Mouse (Mus musculus): ENCODE results near the gene Slc22a3. TPM values are rescaled to one million over a fixed set of nuclear protein-coding genes. Genes with fewer than 3 reads are reported as not detected.

Slc22a3 gene
- polyA plus RNA-seq, 1 experiment from 2014 or later: 0.30 TPM

DNA sequence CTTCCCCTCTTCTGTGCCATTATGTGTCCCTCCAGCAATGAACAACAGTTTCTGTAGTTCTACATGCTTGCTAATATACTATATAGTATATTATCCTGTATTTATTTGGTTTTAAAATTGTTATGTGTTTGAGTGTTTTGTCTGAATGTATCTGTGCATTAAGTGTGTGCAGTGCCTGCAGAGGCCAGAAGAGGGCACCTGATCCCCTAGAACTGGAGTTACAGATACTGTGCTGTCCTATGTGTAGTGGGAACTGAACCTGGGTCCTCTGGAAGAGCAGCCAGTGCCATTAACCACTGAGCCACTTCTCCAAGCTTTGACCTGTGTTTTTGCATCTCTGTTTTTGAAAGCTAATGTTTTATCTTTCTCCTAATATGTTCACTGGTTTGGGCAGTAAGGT lies 46.3 kb downstream of the Slc22a3 start:
- no peak for ATAC-seq (ENCODE audit: low FRiP score, low read depth)
- Histone ChIP-seq H3K9me3 (no peaks in the 10 kb centered on the region), H3K4me3 (no peak overlapping the region), H3K27me3 (replicated peaks) (no peaks in the 10 kb centered on the region), H3K36me3 (no peaks in the 10 kb centered on the region), H3K9ac (no peak overlapping the region), H3K4me2 (replicated peaks) (no peak overlapping the region), H3K27ac (no peak overlapping the region), H3K4me1 (no peaks in the 10 kb centered on the region)

DNA sequence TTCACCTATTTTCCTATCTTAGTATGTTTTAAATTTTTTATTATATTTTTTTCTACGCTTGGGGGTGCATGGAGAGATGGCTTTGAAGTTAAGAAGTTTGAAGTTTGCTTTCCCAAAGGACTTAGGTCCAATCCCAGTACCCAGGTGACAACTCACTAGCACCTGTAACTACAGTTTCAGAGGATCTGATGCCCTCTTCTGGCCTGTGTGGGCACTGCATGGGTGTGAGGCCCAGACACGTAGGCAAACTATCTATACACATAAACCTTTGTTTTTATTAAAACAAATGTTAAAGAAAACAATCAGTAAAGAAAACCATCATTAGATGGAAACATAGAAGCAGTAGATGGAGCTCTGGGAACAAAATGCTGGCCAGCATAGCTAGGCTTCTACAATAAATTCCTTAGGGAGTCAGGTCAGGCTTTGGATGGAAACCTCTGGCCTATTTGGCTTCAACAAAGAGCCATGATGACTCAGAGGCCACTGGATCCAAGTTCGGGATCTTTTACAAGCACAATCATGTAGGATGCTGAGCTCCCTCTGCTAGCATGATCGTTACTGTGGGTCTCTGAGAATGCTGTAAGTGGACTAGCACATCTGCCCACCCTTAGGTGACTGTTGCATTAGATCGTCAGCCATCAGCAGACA lies 52.2 kb downstream of the Slc22a3 start:
- Histone ChIP-seq H3K27ac (no peak overlapping the region), H3K27me3 (replicated peaks) (no peaks in the 10 kb centered on the region), H3K4me2 (replicated peaks) (no peak overlapping the region), H3K9me3 (no peaks in the 10 kb centered on the region), H3K4me1 (no peaks in the 10 kb centered on the region), H3K4me3 (no peak overlapping the region), H3K36me3 (no peaks in the 10 kb centered on the region), H3K9ac (no peak overlapping the region)
- ATAC-seq (ENCODE audit: low FRiP score, low read depth): no peak
- WGBS: 81% methylated on average over 5 of the region's 5 CpGs

DNA sequence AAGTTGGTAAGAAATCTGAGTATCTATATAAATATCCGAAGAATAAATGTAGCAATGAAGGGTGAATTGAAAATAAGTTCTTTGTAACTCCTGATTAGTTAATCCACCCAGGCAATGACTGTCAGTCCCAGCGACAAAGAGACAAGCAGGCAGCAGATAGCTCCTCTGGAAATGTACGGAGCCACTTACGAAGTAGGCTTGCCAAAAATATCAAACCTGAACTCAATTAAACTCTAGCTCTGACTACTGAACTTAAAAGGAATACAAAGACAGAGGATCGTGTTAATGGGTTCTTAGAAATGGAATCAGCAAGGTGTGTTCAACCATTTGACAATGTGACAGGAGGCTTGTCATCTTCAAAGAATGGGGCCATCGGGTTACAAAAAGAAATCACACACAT lies 53.8 kb downstream of the Slc22a3 start:
- no peak for ATAC-seq (ENCODE audit: low FRiP score, low read depth)
- Histone ChIP-seq H3K9ac (no peak overlapping the region), H3K36me3 (no peaks in the 10 kb centered on the region), H3K27ac (no peak overlapping the region), H3K9me3 (no peaks in the 10 kb centered on the region), H3K4me1 (no peaks in the 10 kb centered on the region), H3K4me3 (no peak overlapping the region), H3K27me3 (replicated peaks) (no peaks in the 10 kb centered on the region), H3K4me2 (replicated peaks) (no peak overlapping the region)
- WGBS: 90% methylated on average over 6 of the region's 6 CpGs

DNA sequence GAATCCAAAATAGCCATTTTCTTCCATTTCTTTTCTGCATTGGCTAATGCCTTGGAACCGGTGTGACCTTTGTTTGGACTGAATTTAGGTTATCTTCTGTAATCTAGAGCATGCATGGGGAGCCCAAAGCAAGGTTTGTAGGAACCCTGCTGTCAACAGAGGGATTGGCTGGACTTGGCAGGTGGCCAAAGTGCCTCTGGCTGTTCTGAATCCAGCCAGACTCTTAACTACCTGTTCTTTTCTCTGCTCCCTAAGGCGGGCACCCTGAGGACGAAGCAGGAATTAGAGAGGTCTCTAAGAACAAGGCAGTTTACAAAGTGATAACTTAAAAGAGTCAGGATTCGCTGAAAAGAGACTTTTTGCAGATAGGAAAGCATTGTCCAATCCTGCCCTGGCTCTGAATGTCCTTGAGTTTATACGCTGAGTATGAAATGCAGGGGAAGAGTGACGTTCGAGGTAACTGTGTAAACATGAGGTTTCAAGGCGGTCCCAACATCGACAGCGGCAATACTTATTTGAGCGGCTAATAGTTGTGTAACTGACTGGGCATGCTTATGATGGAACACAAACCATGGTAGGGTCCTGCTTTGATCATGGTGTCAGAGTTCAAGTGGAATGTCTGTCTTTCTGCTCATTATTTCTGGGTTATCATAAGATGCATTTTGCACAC lies 54.5 kb downstream of the Slc22a3 start:
- no peak overlapping the region for H3K4me2 ChIP-seq (replicated peaks)
- no peaks in the 10 kb centered on the region for H3K9me3 ChIP-seq
- H3K27me3 ChIP-seq (replicated peaks): no peaks in the 10 kb centered on the region
- no peaks in the 10 kb centered on the region for H3K36me3 ChIP-seq
- H3K4me1 ChIP-seq: no peaks in the 10 kb centered on the region
- no peak overlapping the region for H3K27ac ChIP-seq
- H3K9ac ChIP-seq: no peak overlapping the region
- 85% methylated on average over 11 of the region's 11 CpGs for WGBS
- H3K4me3 ChIP-seq: no peak overlapping the region
- ATAC-seq (ENCODE audit: low FRiP score, low read depth): no peak

DNA sequence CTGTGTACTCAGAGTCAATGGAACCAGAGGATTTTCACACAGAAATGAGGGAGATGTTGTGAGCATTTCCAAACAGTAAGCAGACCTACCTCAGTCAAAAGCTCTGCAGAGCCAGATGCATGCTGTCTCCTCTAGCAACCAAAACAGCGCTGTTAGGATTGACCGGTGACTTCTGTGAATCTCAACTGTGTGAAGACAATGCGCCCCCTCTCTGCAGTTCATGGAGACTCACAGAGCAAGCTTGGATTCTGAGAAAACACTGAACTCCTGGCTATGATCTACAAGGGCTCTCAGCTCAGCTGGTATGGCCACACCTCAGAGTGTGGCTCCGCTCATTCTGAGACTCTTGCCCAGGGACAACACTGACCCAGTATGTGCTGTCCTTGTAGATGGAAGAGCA lies 56.3 kb downstream of the Slc22a3 start:
- no peak overlapping the region for H3K27ac ChIP-seq
- H3K4me3 ChIP-seq: no peak overlapping the region
- H3K27me3 ChIP-seq (replicated peaks): no peaks in the 10 kb centered on the region
- H3K4me2 ChIP-seq (replicated peaks): no peak overlapping the region
- H3K9me3 ChIP-seq: no peaks in the 10 kb centered on the region
- H3K4me1 ChIP-seq: no peaks in the 10 kb centered on the region
- 53% methylated on average over 4 of the region's 4 CpGs for WGBS
- H3K9ac ChIP-seq: no peak overlapping the region
- ATAC-seq (ENCODE audit: low FRiP score, low read depth): no peak
- H3K36me3 ChIP-seq: no peaks in the 10 kb centered on the region

DNA sequence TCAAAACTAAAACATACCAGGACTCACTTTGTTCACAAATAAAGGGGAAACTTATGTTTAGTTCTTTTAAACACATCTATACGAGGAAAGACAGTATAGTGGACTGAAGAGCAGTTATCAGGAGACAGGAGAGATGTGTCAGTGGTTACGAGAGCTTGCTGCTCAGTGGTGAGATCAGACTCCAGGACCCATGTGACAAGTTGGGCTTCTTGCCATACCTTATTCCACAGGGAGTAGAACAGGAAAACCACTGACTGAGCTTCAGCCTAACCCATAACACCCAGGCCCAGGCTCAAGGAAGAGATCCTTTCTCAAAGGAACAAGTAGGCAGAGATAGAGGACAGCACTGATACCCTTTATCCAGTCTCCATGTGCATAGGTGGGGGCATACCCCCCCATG lies 62.9 kb downstream of the Slc22a3 start:
- no peaks in the 10 kb centered on the region for H3K9me3 ChIP-seq
- no peak overlapping the region for H3K9ac ChIP-seq
- H3K4me3 ChIP-seq: no peak overlapping the region
- no peak overlapping the region for H3K27ac ChIP-seq
- 86% methylated on average over 2 of the region's 2 CpGs for WGBS
- ATAC-seq (ENCODE audit: low FRiP score, low read depth): no peak
- no peaks in the 10 kb centered on the region for H3K36me3 ChIP-seq
- H3K4me1 ChIP-seq: no peaks in the 10 kb centered on the region
- H3K4me2 ChIP-seq (replicated peaks): no peak overlapping the region
- H3K27me3 ChIP-seq (replicated peaks): no peaks in the 10 kb centered on the region

DNA sequence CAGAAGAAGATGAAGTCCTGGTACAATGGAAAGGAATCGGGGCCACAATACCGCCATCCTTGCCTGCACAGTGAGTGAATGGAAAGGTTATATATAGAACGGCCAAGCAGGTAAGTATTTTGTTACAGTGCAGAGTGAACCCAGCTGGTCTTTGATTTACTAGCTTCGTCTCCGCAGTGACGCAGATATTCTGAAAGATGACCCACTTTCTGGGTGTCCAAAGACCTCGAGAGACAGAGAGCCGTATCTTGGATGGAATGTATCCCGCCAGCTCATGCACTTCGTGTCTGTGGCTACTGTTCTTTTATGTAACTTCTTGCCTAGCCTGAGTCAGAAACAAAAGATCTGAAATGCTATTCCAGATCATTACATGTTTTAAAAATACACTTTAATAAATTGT lies 69.7 kb downstream of the Slc22a3 start:
- H3K9ac ChIP-seq: no peak overlapping the region
- H3K4me1 ChIP-seq: no peaks in the 10 kb centered on the region
- no peak overlapping the region for H3K27ac ChIP-seq
- H3K27me3 ChIP-seq (replicated peaks): no peaks in the 10 kb centered on the region
- no peak for ATAC-seq (ENCODE audit: low FRiP score, low read depth)
- no peak overlapping the region for H3K4me3 ChIP-seq
- no peaks in the 10 kb centered on the region for H3K9me3 ChIP-seq
- no peak overlapping the region for H3K4me2 ChIP-seq (replicated peaks)
- WGBS: 89% methylated on average over 10 of the region's 10 CpGs
- H3K36me3 ChIP-seq: no peaks in the 10 kb centered on the region

DNA sequence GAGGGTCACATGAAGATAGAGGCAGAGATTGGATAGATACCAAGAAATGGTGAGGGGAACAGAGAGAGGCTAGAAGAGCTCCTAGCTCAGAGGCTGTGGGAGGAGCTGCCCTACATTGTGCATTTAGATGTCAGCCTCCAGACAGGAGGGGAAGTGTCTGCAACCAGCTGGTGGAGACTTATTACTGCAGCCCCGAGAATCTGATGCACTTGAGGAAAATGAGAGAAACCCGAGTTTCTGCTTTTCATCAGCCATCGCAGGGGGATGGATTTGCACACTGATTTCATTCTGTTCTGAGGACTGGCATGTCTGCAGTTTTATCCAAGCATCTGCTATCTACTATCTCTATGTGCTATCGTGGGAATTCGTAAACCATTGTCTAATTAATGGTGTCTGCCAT lies 75.8 kb downstream of the Slc22a3 start:
- Histone ChIP-seq H3K36me3 (no peaks in the 10 kb centered on the region), H3K4me1 (peaks cover 6% of the 10 kb centered on the region), H3K4me2 (replicated peaks) (no peak overlapping the region), H3K9me3 (no peaks in the 10 kb centered on the region), H3K9ac (no peak overlapping the region), H3K27ac (no peak overlapping the region), H3K4me3 (no peak overlapping the region), H3K27me3 (replicated peaks) (no peaks in the 10 kb centered on the region)
- no peak for ATAC-seq (ENCODE audit: low FRiP score, low read depth)
- 71% methylated on average over 5 of the region's 5 CpGs for WGBS

DNA sequence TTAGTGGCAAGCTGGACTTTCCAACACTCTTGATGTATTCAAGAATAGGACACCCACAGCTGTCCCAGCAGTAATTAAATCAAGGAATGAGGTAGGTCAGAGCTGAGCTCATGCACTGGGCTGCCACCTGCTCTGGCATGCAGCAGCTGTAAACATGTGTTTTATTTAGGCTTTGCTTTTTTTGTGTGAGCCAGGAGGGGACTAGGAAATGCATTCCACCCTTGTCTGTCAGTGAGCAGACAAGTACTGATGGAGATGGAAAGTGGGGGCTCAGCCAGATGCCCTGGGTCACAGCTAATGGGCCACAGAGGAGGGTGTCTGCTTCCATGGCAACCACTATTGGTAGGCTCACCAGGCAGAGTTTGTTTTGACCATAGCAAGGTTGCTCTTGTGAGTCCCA lies 79.1 kb downstream of the Slc22a3 start:
- Histone ChIP-seq H3K27ac (no peak overlapping the region), H3K9me3 (no peaks in the 10 kb centered on the region), H3K27me3 (replicated peaks) (peaks cover 5% of the 10 kb centered on the region; the same call in 1 of the 2 replicates), H3K4me1 (peaks cover 6% of the 10 kb centered on the region), H3K4me2 (replicated peaks) (no peak overlapping the region), H3K9ac (no peak overlapping the region), H3K4me3 (no peak overlapping the region), H3K36me3 (no peaks in the 10 kb centered on the region)
- peak; percentile 53; the same call in 1 of the 2 replicates for ATAC-seq (ENCODE audit: low FRiP score, low read depth)

DNA sequence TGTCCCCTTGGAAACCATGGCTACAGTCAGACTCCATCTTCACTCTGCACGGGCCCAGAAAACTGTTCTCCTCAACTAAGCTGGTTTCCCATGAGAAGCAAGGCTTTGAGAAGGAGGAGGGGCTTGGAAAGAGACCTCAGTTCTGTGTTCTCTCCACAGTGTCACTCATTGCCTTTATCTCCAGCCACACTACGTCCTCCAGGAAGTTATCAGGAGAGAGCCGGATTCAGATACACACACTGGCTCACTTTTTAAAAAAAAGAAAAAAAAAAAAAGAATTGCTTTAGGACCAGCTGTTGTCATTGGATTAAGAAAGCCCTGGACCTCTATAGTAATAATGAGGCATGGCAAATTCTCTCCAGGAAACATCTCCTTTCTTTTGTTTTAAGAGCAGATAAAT lies 80.3 kb downstream of the Slc22a3 start:
- H3K4me3 ChIP-seq: no peak overlapping the region
- no peak overlapping the region for H3K27ac ChIP-seq
- no peaks in the 10 kb centered on the region for H3K36me3 ChIP-seq
- peaks cover 5% of the 10 kb centered on the region; the same call in 1 of the 2 replicates for H3K27me3 ChIP-seq (replicated peaks)
- H3K9me3 ChIP-seq: no peaks in the 10 kb centered on the region
- no peak for ATAC-seq (ENCODE audit: low FRiP score, low read depth)
- H3K9ac ChIP-seq: no peak overlapping the region
- peaks cover 6% of the 10 kb centered on the region for H3K4me1 ChIP-seq
- H3K4me2 ChIP-seq (replicated peaks): no peak overlapping the region
- WGBS: 65% methylated on average over 3 of the region's 3 CpGs

DNA sequence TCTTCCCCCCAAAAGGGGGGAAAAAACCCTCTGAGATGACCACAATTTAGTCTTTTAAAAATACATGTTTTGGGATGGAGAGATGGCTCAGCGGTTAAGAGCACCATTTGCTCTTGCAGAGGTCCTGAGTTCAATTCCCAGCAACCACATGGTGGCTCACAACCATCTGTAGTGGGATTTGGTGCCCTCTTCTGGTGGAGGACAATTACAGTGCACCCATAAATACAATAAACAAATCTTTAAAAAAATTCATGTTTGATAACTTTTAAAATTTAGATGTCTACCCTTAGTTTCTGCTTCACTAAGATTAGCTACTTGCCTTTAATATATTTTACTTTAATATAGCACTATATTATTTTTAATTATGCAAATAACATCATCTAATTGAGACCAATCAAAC lies 85.4 kb downstream of the Slc22a3 start:
- no peak overlapping the region for H3K4me3 ChIP-seq
- H3K9ac ChIP-seq: no peak overlapping the region
- WGBS: 88% methylated on average over 1 of the region's 1 CpGs

DNA sequence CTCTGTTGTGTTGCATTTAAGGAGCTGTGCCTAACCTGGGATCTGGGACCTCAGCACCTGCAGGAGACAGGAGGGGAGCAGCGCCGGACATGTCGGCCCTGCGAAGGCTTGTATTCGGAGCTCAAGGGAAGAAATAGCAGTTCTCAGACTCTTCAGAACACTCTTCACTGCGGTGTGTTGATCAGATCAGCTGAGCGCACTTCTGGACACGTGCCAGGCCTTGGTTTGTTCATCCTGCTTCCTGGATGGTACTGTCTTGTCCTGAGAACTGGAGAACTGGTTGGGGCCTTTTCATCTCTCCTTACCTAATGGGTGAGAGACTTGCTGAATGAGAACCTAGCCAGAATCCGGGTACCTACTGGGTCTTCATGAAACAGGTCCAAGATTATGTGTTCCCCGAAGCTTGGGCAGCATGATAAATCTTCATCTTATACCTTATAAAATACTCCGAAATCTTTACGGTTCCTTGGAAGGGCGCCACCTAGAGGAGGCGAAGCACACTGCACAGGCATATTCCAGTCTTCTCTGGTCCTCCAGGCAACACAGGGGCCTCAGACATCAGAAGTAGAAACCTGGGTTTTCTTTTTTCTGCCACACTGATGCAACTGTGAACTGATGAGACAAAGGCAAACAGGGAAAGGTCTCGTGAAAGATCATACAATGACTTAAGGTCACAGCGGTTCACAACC lies 86.5 kb downstream of the Slc22a3 start:
- Histone ChIP-seq H3K4me2 (replicated peaks) (no peak overlapping the region), H3K9me3 (no peaks in the 10 kb centered on the region), H3K4me1 (no peaks in the 10 kb centered on the region), H3K27me3 (replicated peaks) (0 out of 2 replicates have a peak, but pooled peaks cover 3% of the 10 kb centered on the region), H3K9ac (no peak overlapping the region), H3K4me3 (no peak overlapping the region), H3K27ac (no peak overlapping the region), H3K36me3 (no peaks in the 10 kb centered on the region)
- ATAC-seq (ENCODE audit: low FRiP score, low read depth): no peak
- 70% methylated on average over 16 of the region's 16 CpGs for WGBS

More for the DNA sequence above, 85.4 kb downstream of the Slc22a3 start:
- Histone ChIP-seq H3K36me3 (no peaks in the 10 kb centered on the region), H3K4me2 (replicated peaks) (no peak overlapping the region), H3K9me3 (no peaks in the 10 kb centered on the region), H3K4me1 (no peaks in the 10 kb centered on the region), H3K27ac (no peak overlapping the region), H3K27me3 (replicated peaks) (peaks cover 5% of the 10 kb centered on the region; the same call in 1 of the 2 replicates)
- no peak for ATAC-seq (ENCODE audit: low FRiP score, low read depth)

All from neural tube, embryonic 12.5 days (tissue).